Mouse (Mus musculus) embryonic fibroblast, embryonic 13.5 days (primary cell): ENCODE results near the gene Fat3. TPM values are rescaled to one million over a fixed set of nuclear protein-coding genes. Genes with fewer than 3 reads are reported as not detected.

Source experiments
- H3K27ac ChIP-seq: 2 replicates; pipeline ENCODE4 v1.5.1; 2012; ENCODE audit warnings: low read length, control low read depth, inconsistent platforms; ENCODE audit not compliant: insufficient read depth
- H3K4me1 ChIP-seq: 2 replicates; pipeline ENCODE4 v1.6.1; 2011; ENCODE audit warnings: low read length; ENCODE audit not compliant: control insufficient read depth, insufficient read depth
- H3K4me3 ChIP-seq: 2 replicates; pipeline ENCODE4 v1.5.1; 2011; ENCODE audit warnings: mild to moderate bottlenecking, control low read depth, low read length; ENCODE audit not compliant: insufficient read depth
- CTCF ChIP-seq: IDR thresholded peaks from 2 replicates; pipeline ENCODE4 v1.5.1; 2011; ENCODE audit warnings: mild to moderate bottlenecking, control low read depth, low read length, moderate library complexity, borderline replicate concordance; ENCODE audit not compliant: insufficient read depth
- POLR2A ChIP-seq: IDR thresholded peaks from 2 replicates; pipeline ENCODE4 v1.6.1; 2011; ENCODE audit warnings: low read depth, mild to moderate bottlenecking, control low read depth, low read length, moderate library complexity
- polyA plus RNA-seq: library from polyadenylated mRNA; stranded (reverse); fragments of >200 nt; gene quantifications from 2 replicates; pipeline ENCODE4 v1.2.4, GENCODE M21; 2011; ENCODE audit warnings: low read depth; ENCODE audit not compliant: missing spikeins, insufficient read length

The Fat3 gene
- polyA plus RNA-seq, 1 experiment, result 3.0 TPM

GRCm38 (mm10) chr9:16062472-16062871, 438.6 kb downstream of the Fat3 start:
- TF ChIP-seq CTCF (no peak), POLR2A (no peak)
- Histone ChIP-seq H3K4me1 (no peaks in the 10 kb centered on the region), H3K27ac (no peak overlapping the region), H3K4me3 (no peak overlapping the region)

- H3K4me1 ChIP-seq, result no peaks in the 10 kb centered on the region
- no peak for TF ChIP-seq CTCF
- no peak for TF ChIP-seq POLR2A
- H3K27ac ChIP-seq, result no peak overlapping the region
- no peak overlapping the region for H3K4me3 ChIP-seq
Measured at GRCm38 (mm10) chr9:16046686-16047085, 454.4 kb downstream of the Fat3 start.

GRCm38 (mm10) chr9:16037375-16037774, 463.7 kb downstream of the Fat3 start:
- TF ChIP-seq POLR2A, result no peak
- TF ChIP-seq CTCF, result no peak
- Histone ChIP-seq H3K4me3 (no peak overlapping the region), H3K27ac (no peak overlapping the region), H3K4me1 (no peaks in the 10 kb centered on the region)

- Histone ChIP-seq H3K27ac (no peak overlapping the region), H3K4me1 (no peaks in the 10 kb centered on the region), H3K4me3 (no peak overlapping the region)
- TF ChIP-seq POLR2A (no peak), CTCF (no peak)
Measured at GRCm38 (mm10) chr9:16036346-16036745, 464.7 kb downstream of the Fat3 start.

GRCm38 (mm10) chr9:16029715-16030285, 471.3 kb downstream of the Fat3 start:
- no peak for TF ChIP-seq POLR2A
- TF ChIP-seq CTCF, result no peak
- H3K4me3 ChIP-seq, result no peak overlapping the region
- no peak overlapping the region for H3K27ac ChIP-seq
- no peaks in the 10 kb centered on the region for H3K4me1 ChIP-seq

- TF ChIP-seq CTCF, result no peak
- no peak for TF ChIP-seq POLR2A
- H3K4me3 ChIP-seq, result no peak overlapping the region
- H3K4me1 ChIP-seq, result no peaks in the 10 kb centered on the region
- no peak overlapping the region for H3K27ac ChIP-seq
Measured at GRCm38 (mm10) chr9:16029066-16029465, 472.0 kb downstream of the Fat3 start.

- Histone ChIP-seq H3K4me3 (no peak overlapping the region), H3K27ac (no peak overlapping the region), H3K4me1 (no peaks in the 10 kb centered on the region)
- TF ChIP-seq CTCF, result no peak
- no peak for TF ChIP-seq POLR2A
Measured at GRCm38 (mm10) chr9:16028394-16028911, 472.6 kb downstream of the Fat3 start.

- H3K4me1 ChIP-seq, result no peaks in the 10 kb centered on the region
Measured at GRCm38 (mm10) chr9:16026054-16026453, 475.0 kb downstream of the Fat3 start.

GRCm38 (mm10) chr9:16024706-16025105, 476.4 kb downstream of the Fat3 start:
- Histone ChIP-seq H3K27ac (no peak overlapping the region), H3K4me3 (no peak overlapping the region), H3K4me1 (no peaks in the 10 kb centered on the region)
- TF ChIP-seq POLR2A, result no peak
- no peak for TF ChIP-seq CTCF

More at GRCm38 (mm10) chr9:16026054-16026453, 475.0 kb downstream of the Fat3 start:
- no peak overlapping the region for H3K27ac ChIP-seq
- TF ChIP-seq CTCF (no peak), POLR2A (no peak)
- no peak overlapping the region for H3K4me3 ChIP-seq

GRCm38 (mm10) chr9:16014115-16014514, 487.0 kb downstream of the Fat3 start:
- Histone ChIP-seq H3K27ac (no peak overlapping the region), H3K4me1 (no peaks in the 10 kb centered on the region), H3K4me3 (no peak overlapping the region)
- TF ChIP-seq POLR2A, result no peak
- no peak for TF ChIP-seq CTCF

- Histone ChIP-seq H3K4me1 (no peaks in the 10 kb centered on the region), H3K27ac (no peak overlapping the region), H3K4me3 (no peak overlapping the region)
- TF ChIP-seq CTCF (no peak), POLR2A (no peak)
Measured at GRCm38 (mm10) chr9:16011382-16011781, 489.7 kb downstream of the Fat3 start.
